Mouse (Mus musculus) MEL (cell line): ENCODE data around the gene Sln. TPM values are rescaled to one million over a fixed set of nuclear protein-coding genes. Genes with fewer than 3 reads are reported as not detected.

Source experiments
- DNase-seq: peaks from one replicate; pipeline ENCODE4 v3.0.0; 2011; ENCODE audit warnings: low read depth, low spot score
- H3K27ac ChIP-seq: 2 replicates; pipeline ENCODE4 v1.5.1; 2012; ENCODE audit warnings: low read depth, mild to moderate bottlenecking, control low read depth, low read length, moderate library complexity; ENCODE audit not compliant: control insufficient read depth
- H3K27me3 ChIP-seq, 2 experiments: fragments of 150-350 bp in 1 of 2; sonication (generic) in 1 of 2; 2 replicates each; pipeline ENCODE4 v1.6.1; 2012; ENCODE audit warnings: low read length in 2 of 2, mild to moderate bottlenecking in 2 of 2, improper control_type of control experiment in 1 of 2, moderate library complexity in 1 of 2; ENCODE audit not compliant: insufficient read depth in 2 of 2, control insufficient read depth in 1 of 2
- H3K36me3 ChIP-seq, 2 experiments: 2 replicates each; pipeline ENCODE4 v1.6.1; 2012 to 2014; ENCODE audit warnings: low read length in 2 of 2, improper control_type of control experiment in 1 of 2, inconsistent platforms in 1 of 2, mild to moderate bottlenecking in 1 of 2; ENCODE audit not compliant: insufficient read depth in 2 of 2, control insufficient read depth in 1 of 2
- H3K4me1 ChIP-seq, 2 experiments: fragments of 150-350 bp in 1 of 2; sonication (generic) in 1 of 2; 2 replicates each; pipeline ENCODE4 v1.6.1; 2012; ENCODE audit warnings: low read length in 2 of 2, improper control_type of control experiment in 1 of 2, mild to moderate bottlenecking in 1 of 2; ENCODE audit not compliant: insufficient read depth in 2 of 2, control insufficient read depth in 1 of 2
- H3K4me3 ChIP-seq, 2 experiments: fragments of 150-350 bp in 1 of 2; sonication (generic) in 1 of 2; 2 replicates each; pipeline ENCODE4 v1.5.1; 2012; ENCODE audit warnings: low read depth in 2 of 2, low read length in 2 of 2, mild to moderate bottlenecking in 2 of 2, moderate library complexity in 2 of 2, control low read depth in 1 of 2, improper control_type of control experiment in 1 of 2; ENCODE audit not compliant: control insufficient read depth in 1 of 2, insufficient read depth in 1 of 2
- H3K79me2 ChIP-seq: 2 replicates; pipeline ENCODE4 v1.6.1; 2012; ENCODE audit warnings: mild to moderate bottlenecking, low read length, moderate library complexity; ENCODE audit not compliant: control insufficient read depth, poor library complexity, insufficient read depth
- H3K9ac ChIP-seq: 2 replicates; pipeline ENCODE4 v1.6.1; 2012; ENCODE audit warnings: low read depth, mild to moderate bottlenecking, control low read depth, low read length, moderate library complexity; ENCODE audit not compliant: control insufficient read depth, poor library complexity, severe bottlenecking
- H3K9me3 ChIP-seq: fragments of 150-350 bp; sonication (generic); replicated peaks from 2 replicates; pipeline ENCODE4 v1.6.1; 2012; ENCODE audit warnings: mild to moderate bottlenecking, low read length, improper control_type of control experiment, moderate library complexity; ENCODE audit not compliant: insufficient read depth
- BHLHE40 ChIP-seq: IDR thresholded peaks from 2 replicates; pipeline ENCODE4 v1.6.1; 2012; ENCODE audit warnings: low read depth, mild to moderate bottlenecking, inconsistent platforms, low read length, improper control_type of control experiment, borderline replicate concordance
- CHD2 ChIP-seq: IDR thresholded peaks from 2 replicates; pipeline ENCODE4 v1.6.1; 2011; ENCODE audit warnings: low read length, improper control_type of control experiment
- CTCF ChIP-seq, 3 experiments: IDR thresholded peaks in 2 of 3; conservative IDR thresholded peaks in 1 of 3; 2 replicates each; pipeline ENCODE4 v1.5.1; 2011 to 2012; ENCODE audit warnings: low read length in 3 of 3, low read depth in 2 of 3, mild to moderate bottlenecking in 2 of 3, improper control_type of control experiment in 1 of 3, inconsistent platforms in 1 of 3, mixed read lengths in 1 of 3, moderate library complexity in 1 of 3; ENCODE audit not compliant: control insufficient read depth in 1 of 3, insufficient read depth in 1 of 3, poor library complexity in 1 of 3, severe bottlenecking in 1 of 3
- EP300 ChIP-seq, 2 experiments: IDR thresholded peaks; 2 replicates each; pipeline ENCODE4 v1.6.1; 2011; ENCODE audit warnings: improper control_type of control experiment in 2 of 2, low read length in 2 of 2, low read depth in 1 of 2, mild to moderate bottlenecking in 1 of 2
- HCFC1 ChIP-seq: IDR thresholded peaks from 2 replicates; pipeline ENCODE4 v1.6.1; 2012; ENCODE audit warnings: low read depth, mild to moderate bottlenecking, inconsistent platforms, low read length, improper control_type of control experiment, moderate library complexity
- JUND ChIP-seq: IDR thresholded peaks from 2 replicates; pipeline ENCODE4 v1.6.1; 2011; ENCODE audit warnings: low read depth, mild to moderate bottlenecking, improper control_type of control experiment, low read length
- KAT2A ChIP-seq: conservative IDR thresholded peaks from 2 replicates; pipeline ENCODE4 v1.6.1; 2012; ENCODE audit warnings: low read depth, low read length, improper control_type of control experiment, inconsistent platforms
- MAFK ChIP-seq: IDR thresholded peaks from 2 replicates; pipeline ENCODE4 v1.6.1; 2011; ENCODE audit warnings: low read depth, mild to moderate bottlenecking, low read length, improper control_type of control experiment, borderline replicate concordance
- MAZ ChIP-seq: IDR thresholded peaks from 2 replicates; pipeline ENCODE4 v1.6.1; 2012; ENCODE audit warnings: low read depth, mild to moderate bottlenecking, inconsistent platforms, low read length, improper control_type of control experiment
- MEF2A ChIP-seq: IDR thresholded peaks from 2 replicates; pipeline ENCODE4 v1.6.1; 2014; ENCODE audit warnings: low read depth, mild to moderate bottlenecking, inconsistent platforms, low read length, improper control_type of control experiment; ENCODE audit not compliant: poor library complexity, insufficient replicate concordance, severe bottlenecking; ENCODE audit errors: extremely low read depth
- MXI1 ChIP-seq: IDR thresholded peaks from 2 replicates; pipeline ENCODE4 v1.6.1; 2011; ENCODE audit warnings: mild to moderate bottlenecking, low read depth, low read length, improper control_type of control experiment
- MYB ChIP-seq: IDR thresholded peaks from 2 replicates; pipeline ENCODE4 v1.6.1; 2011; ENCODE audit warnings: mild to moderate bottlenecking, low read depth, low read length, improper control_type of control experiment
- MYC ChIP-seq: IDR thresholded peaks from 2 replicates; pipeline ENCODE4 v1.6.1; 2011; ENCODE audit warnings: low read depth, mild to moderate bottlenecking, low read length, improper control_type of control experiment, moderate library complexity
- NRF1 ChIP-seq: IDR thresholded peaks from 2 replicates; pipeline ENCODE4 v1.6.1; 2014; ENCODE audit warnings: low read depth, mild to moderate bottlenecking, inconsistent platforms, low read length, improper control_type of control experiment, moderate library complexity; ENCODE audit not compliant: poor library complexity, insufficient read depth, severe bottlenecking
- POLR2AphosphoS5 ChIP-seq: IDR thresholded peaks from 2 replicates; pipeline ENCODE4 v1.6.1; 2012; ENCODE audit warnings: low read depth, borderline replicate concordance, mild to moderate bottlenecking, inconsistent platforms, low read length, moderate library complexity, mixed read lengths
- RAD21 ChIP-seq: IDR thresholded peaks from 2 replicates; pipeline ENCODE4 v1.6.1; 2011; ENCODE audit warnings: mild to moderate bottlenecking, low read depth, low read length, improper control_type of control experiment
- RCOR1 ChIP-seq: IDR thresholded peaks from 2 replicates; pipeline ENCODE4 v1.6.1; 2012; ENCODE audit warnings: low read depth, mild to moderate bottlenecking, inconsistent platforms, low read length, improper control_type of control experiment
- SIN3A ChIP-seq: IDR thresholded peaks from 2 replicates; pipeline ENCODE4 v1.6.1; 2012; ENCODE audit warnings: low read length, improper control_type of control experiment, inconsistent platforms
- TBP ChIP-seq: IDR thresholded peaks from 2 replicates; pipeline ENCODE4 v1.8.0; 2011; ENCODE audit warnings: low read depth, low read length, improper control_type of control experiment
- TCF12 ChIP-seq: IDR thresholded peaks from 2 replicates; pipeline ENCODE4 v1.6.1; 2014; ENCODE audit warnings: low read depth, mild to moderate bottlenecking, inconsistent platforms, low read length, improper control_type of control experiment, moderate library complexity
- USF1 ChIP-seq: IDR thresholded peaks from 2 replicates; pipeline ENCODE4 v1.6.1; 2014; ENCODE audit warnings: low read depth, mild to moderate bottlenecking, inconsistent platforms, low read length, improper control_type of control experiment, moderate library complexity
- USF2 ChIP-seq, 2 experiments: IDR thresholded peaks; 2 replicates each; pipeline ENCODE4 v1.6.1; 2011 to 2012; ENCODE audit warnings: improper control_type of control experiment in 2 of 2, low read length in 2 of 2, borderline replicate concordance in 1 of 2, inconsistent platforms in 1 of 2, low read depth in 1 of 2, mild to moderate bottlenecking in 1 of 2; ENCODE audit not compliant: insufficient read depth in 1 of 2
- polyA plus RNA-seq, 2 experiments: library from polyadenylated mRNA; stranded (reverse) in 1 of 2; unstranded in 1 of 2; fragments of >175 nt in 1 of 2; fragments of >200 nt in 1 of 2; gene quantifications; 2 replicates each; pipeline versions ENCODE4 v1.2.1 to v1.2.4; 2012; ENCODE audit warnings: low replicate concordance in 2 of 2, low read depth in 1 of 2; ENCODE audit not compliant: insufficient read length in 2 of 2, insufficient read depth in 1 of 2, missing spikeins in 1 of 2
- total RNA-seq: library from RNA; depleted of rRNA; stranded (reverse); fragments of 300-350 nt; gene quantifications from 2 replicates; pipeline ENCODE4 v1.2.3, GENCODE M21; 2012

The Sln gene
- total and polyA plus RNA-seq, 3 experiments = not detected

- TF ChIP-seq NRF1 (no peak), TBP (no peak), MXI1 (no peak), CTCF (IDR thresholded peaks at IDR 0.05 in 2 of 3, conservative IDR thresholded peaks at IDR 0.05 in 1 of 3; ENCODE audit: control insufficient read depth in 1 of 3, insufficient read depth in 1 of 3, low read depth in 2 of 3, low read length in 3 of 3, poor library complexity in 1 of 3, severe bottlenecking in 1 of 3) (no peak)
- no peak for DNase-seq
- no peak overlapping the region for H3K4me3 ChIP-seq
- H3K4me1 ChIP-seq = no peaks in the 10 kb centered on the region
- H3K9me3 ChIP-seq = no peaks in the 10 kb centered on the region
- no peaks in the 10 kb centered on the region for H3K27me3 ChIP-seq
- no peak overlapping the region for H3K27ac ChIP-seq
- no peaks in the 10 kb centered on the region for H3K79me2 ChIP-seq
- H3K9ac ChIP-seq = no peak overlapping the region
- no peaks in the 10 kb centered on the region for H3K36me3 ChIP-seq
Measured at GRCm38 (mm10) chr9:53806496-53807086, 43.4 kb upstream of the Sln start.

DNA sequence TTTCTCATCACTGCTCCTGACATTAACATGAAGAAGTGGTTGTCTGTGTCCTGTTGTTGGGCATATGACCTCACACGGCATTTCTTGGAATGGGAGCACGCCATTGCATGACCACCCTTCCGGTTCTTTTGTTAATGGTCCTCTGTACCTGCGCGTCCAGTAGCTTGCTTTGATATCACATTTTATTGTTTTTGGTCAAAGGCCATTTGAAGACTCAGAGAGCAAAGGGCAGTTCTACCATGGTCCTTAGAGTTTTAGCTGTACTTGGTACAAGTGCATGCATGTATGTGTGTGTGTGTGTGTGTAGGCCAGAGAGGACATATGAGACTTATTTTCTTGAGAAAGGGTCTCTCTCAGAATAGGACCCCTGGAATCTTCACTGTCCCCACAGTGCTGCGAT is 36.5 kb upstream of the Sln start:
- no peak for DNase-seq
- no peaks in the 10 kb centered on the region for H3K4me1 ChIP-seq
- H3K27me3 ChIP-seq = 0 out of 4 replicates have a peak, but pooled peaks cover 0 to 1% of the 10 kb centered on the region in 2 experiments
- no peak overlapping the region for H3K4me3 ChIP-seq
- no peak overlapping the region for H3K9ac ChIP-seq
- H3K9me3 ChIP-seq = no peaks in the 10 kb centered on the region
- no peak for TF ChIP-seq MYC
- TF ChIP-seq MXI1 = no peak
- no peak for TF ChIP-seq USF1
- TF ChIP-seq BHLHE40 = no peak
- TF ChIP-seq EP300 (IDR thresholded peaks at IDR 0.05; ENCODE audit: low read depth in 1 of 2, low read length in 2 of 2) = no peak
- TF ChIP-seq MYB = no peak
- TF ChIP-seq JUND = no peak
- TF ChIP-seq CHD2 = no peak
- TF ChIP-seq RAD21 = no peak
- no peak for TF ChIP-seq USF2 (IDR thresholded peaks at IDR 0.05; ENCODE audit: borderline replicate concordance in 1 of 2, insufficient read depth in 1 of 2, low read depth in 1 of 2, low read length in 2 of 2)
- TF ChIP-seq SIN3A = no peak
- TF ChIP-seq TCF12 = no peak
- no peak for TF ChIP-seq MAFK
- TF ChIP-seq TBP = no peak
- TF ChIP-seq MEF2A = no peak
- no peak for TF ChIP-seq RCOR1
- TF ChIP-seq HCFC1 = no peak
- no peak for TF ChIP-seq MAZ
- no peak for TF ChIP-seq KAT2A
- TF ChIP-seq POLR2AphosphoS5 = no peak
- TF ChIP-seq, all 39 proteins: peak for 0
- Histone ChIP-seq H3K36me3 (no peaks in the 10 kb centered on the region), H3K27ac (no peak overlapping the region), H3K79me2 (no peaks in the 10 kb centered on the region)
